Mouse (Mus musculus) cerebellum, adult 8-10 months (tissue): ENCODE results near the gene Sigmar1.

Source experiments
- DNase-seq: peaks from one replicate; pipeline ENCODE4 v3.0.0; 2022

The Sigmar1 gene

DNA sequence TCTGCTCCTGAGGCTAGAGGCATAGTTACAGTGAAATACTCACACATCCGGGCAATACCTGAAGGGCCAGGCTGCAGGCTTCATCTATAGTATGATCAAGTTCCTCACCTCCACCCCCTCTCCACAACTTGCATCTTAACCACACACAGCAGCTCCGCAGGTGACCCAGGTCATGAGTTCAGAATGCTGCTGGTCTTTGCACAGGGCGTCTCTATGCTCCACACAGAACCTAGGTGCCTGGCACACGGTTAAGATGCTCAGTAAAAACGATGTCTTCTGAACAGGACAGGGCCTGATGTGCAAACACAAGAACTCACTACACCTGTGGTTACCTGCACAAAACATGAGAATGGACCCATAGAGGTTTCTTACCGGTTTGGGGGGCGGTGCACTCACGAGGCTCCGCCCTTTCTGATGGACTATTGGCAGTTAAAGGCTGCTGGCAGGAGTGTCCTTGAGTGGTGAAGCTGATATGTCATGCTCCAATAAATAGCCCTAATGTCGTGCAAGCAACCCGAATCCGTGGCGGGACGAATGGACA, 1.1 kb downstream of the Sigmar1 start, which contains the start of gene Galt:
Gene Galt (plus strand): TSS at position 432 of the 541 bp plus-strand sequence.
- no peak for DNase-seq

GRCm38 (mm10) chr4:41745021-41745420, 10.9 kb downstream of the Sigmar1 start:
- DNase-seq = no peak

DNA sequence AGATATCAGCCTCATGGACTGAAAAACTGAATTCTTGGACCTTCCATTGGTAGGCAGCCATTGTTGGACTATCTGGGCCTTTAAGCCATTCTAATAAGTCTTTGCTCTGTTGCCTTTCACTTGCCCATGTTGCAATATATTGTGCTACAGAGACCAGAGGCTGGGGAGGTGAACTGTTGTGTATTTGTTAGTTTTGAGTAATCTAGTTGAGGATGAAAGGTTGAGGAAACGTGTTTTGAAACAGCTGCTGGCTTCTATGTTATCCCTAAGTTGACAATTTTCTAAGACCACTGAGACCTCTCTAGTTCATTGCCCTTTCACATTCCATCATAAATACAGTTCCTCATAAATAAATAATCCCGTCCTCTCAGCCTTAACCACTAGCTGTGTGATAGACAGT, 11.8 kb downstream of the Sigmar1 start:
- no peak for DNase-seq

- DNase-seq = peak; percentile 94
Observed at GRCm38 (mm10) chr4:41741158-41741560, 14.8 kb downstream of the Sigmar1 start.

GRCm38 (mm10) chr4:41740380-41741157, 15.4 kb downstream of the Sigmar1 start:
- DNase-seq = peak; percentile 60

DNA sequence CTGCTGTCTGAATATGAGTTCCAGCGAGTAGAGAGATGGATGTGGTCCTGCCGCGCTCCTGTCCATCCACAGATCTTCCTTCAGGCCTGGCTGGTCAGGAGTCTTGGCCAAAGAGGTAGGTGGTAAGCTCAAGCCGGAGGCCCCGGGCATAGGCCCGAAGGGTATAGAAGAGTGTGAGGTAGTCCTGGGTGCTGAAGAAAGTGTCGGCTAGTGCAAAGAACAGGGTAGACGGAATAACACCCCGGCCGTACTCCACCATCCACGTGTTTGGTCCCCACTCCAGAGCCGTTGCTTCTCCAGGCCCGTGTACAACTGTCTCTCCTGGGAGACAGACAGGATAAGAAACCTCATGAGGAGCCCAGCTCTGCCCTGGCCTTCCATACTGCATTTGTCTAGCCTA, 16.7 kb downstream of the Sigmar1 start:
- no peak for DNase-seq

GRCm38 (mm10) chr4:41738256-41738603, 17.7 kb downstream of the Sigmar1 start:
- DNase-seq = no peak

DNA sequence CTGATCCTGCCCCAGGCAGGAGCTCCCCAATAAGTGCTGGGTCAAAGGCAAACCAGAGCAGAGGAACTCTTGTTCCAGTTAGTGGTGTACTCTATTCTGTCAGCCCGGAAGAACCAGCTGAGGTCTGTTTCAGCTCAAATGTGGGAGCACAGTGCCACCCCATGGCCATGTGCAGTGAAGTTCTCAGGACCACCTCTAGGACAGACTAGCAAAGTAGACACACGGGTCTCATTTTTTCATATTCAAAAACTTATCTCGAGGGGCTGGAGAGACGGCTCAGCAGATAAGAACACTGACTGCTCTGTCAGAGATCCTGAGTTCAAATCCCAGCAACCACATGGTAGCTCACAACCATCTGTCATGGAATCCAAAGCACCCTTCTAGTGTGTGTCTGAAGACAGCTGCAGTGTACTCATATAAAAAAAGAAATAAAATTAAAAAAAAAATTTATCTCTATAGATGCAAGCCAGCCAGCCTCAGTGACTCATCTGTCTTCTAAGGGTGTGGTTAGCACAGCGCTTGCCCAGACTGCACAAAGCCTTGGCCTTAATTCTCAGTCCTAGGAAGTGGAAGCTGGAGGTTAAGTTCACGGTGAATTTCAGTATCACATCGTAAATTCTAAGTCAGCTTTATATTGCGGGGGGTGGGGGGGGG, 18.2 kb downstream of the Sigmar1 start:
- DNase-seq = peak; percentile 63

DNA sequence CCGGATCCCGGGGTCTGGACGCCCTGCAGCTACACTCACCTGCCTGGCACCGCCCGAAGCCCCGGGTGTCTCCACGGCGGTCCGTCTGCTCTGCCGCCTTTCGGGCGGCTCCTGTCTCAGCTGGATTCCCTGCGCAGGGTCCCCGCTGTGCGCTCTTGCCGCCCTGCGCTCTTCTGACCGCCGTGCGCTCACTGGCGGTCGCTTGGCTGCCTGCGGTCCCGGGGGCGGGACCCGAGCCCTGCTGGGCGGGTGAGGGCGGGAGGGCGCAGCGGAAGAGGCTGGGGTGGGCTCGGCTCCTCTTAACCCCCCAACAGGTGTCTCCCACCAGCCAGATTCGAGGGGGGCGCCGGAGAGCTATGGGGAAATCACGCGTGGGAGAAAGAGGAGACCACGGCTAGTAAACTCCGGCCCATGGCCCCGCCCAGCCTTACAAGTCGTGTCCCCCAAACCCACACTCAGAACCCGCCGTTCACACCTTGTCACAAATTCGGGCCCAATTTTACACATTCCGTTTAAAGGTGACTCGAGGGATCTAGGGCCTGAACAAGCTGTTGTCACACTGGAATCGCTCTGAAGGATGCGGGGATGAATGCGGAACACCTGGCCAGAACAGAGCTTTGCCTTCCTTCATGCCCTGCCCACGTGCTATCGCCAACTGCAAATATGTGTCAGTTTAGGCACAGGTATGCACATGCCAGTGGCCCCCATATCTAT, 24.7 kb downstream of the Sigmar1 start, which contains the start of gene Arid3c:
Gene Arid3c (minus strand): TSS at position 91 of the 714 bp plus-strand sequence.
- no peak for DNase-seq

DNA sequence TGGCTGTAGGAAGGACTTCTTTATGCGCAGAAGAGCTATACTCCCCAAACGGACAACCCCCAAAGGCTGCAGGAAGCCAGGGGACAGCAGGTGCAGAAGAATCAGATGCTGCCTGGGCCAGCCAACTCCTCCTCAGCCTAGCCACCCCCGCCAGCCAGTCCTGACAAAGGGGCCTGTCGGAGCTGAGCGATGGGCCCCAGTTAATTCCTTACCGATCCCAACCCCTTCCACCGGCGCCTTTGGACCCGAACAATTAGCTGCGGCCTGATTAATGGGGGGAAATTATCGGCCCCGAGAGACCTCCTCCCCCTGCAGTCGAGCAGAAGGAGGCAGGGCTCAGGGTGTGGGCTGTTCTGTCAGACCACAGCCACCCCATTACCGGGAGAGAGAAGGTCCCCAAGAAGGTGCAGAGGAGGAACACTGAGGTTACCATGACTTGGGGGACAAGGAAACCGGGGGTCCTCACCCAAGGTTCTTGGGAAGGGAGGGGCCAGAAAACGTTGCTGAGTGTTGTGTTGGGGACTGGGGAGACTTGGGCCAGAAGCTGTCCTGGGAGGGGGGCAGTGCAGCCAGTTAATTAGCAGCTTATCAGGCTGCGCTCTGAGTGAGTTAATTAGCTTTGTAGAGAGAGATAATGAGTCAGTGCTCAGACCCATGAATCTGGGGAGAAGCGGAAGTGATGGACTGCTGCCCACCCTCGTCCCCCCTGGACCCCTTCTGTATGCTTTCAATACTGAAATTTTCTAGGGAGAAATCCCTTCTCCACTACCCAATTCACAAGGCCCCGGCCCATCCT, 28.9 kb downstream of the Sigmar1 start:
- no peak for DNase-seq

- peak; percentile 85 for DNase-seq
Observed at GRCm38 (mm10) chr4:41722918-41723351, 33.0 kb downstream of the Sigmar1 start, which contains the start of gene Dctn3. TSS of gene Dctn3 (minus strand) at chr4:41723170.

DNA sequence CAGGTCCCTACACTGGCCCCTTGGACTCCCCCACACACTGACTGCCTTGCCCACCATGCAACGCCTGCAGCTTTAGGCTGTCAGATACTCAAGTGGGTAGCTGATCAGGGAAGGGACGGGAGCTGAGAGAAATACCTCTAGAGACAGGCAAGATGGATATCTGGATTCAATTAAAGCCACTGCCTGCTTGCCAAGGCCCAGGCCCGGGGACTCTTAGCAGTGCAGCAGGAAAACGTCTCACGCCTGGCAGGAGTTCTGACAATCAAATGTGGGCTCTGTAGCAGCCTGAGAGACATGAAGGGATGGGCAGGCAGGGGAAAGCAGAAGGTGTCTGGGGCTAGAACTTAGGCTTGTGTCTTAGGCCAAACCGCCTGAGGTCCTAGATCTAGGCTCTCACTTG, 39.1 kb downstream of the Sigmar1 start:
- no peak for DNase-seq

DNA sequence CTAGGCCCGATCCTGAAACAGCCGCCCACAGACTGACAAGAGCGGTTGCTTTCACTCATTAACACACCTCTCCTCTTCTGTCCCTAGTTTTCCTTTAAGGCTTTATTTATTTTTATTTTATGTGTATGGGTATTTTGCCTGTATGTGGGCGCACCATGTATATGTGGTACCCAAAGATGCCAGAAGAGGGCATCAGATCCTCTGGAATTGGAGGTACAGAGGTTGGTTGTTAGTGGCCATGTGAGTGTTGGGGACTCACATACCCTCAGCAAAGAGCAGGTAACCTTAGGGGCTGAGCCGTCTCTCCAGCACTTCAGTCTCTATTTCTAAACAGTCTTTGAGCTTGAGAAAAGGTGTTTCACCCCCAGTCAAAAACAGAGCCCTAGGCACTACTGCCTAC, 40.4 kb downstream of the Sigmar1 start:
- DNase-seq = no peak

- no peak for DNase-seq
Observed at GRCm38 (mm10) chr4:41715082-41715481, 40.9 kb downstream of the Sigmar1 start.

DNA sequence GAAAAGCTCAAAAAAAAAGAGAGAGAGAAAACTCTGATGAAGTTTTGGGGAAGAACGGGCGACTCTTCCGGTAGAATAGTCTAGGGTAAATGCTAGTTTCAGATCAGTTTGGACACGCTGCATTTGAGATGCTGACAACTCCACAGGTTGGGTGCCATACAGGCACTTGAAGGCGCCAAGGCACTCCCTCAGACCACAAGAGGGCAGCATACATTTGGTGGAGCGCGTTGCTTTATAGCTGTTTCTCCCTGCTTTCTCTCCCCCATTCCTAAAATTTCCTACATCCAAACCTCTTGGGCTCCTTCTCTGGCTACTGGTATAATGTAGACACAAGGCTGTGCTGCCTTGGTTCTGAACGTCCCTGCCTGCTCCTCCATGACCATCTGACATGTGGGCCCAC, 41.7 kb downstream of the Sigmar1 start:
- peak; percentile 73 for DNase-seq

GRCm38 (mm10) chr4:41713197-41714067, 42.5 kb downstream of the Sigmar1 start, which contains the start of gene Rpp25l:
TSS of gene Rpp25l (minus strand) at chr4:41713534.
- peak; percentile 88 for DNase-seq

DNA sequence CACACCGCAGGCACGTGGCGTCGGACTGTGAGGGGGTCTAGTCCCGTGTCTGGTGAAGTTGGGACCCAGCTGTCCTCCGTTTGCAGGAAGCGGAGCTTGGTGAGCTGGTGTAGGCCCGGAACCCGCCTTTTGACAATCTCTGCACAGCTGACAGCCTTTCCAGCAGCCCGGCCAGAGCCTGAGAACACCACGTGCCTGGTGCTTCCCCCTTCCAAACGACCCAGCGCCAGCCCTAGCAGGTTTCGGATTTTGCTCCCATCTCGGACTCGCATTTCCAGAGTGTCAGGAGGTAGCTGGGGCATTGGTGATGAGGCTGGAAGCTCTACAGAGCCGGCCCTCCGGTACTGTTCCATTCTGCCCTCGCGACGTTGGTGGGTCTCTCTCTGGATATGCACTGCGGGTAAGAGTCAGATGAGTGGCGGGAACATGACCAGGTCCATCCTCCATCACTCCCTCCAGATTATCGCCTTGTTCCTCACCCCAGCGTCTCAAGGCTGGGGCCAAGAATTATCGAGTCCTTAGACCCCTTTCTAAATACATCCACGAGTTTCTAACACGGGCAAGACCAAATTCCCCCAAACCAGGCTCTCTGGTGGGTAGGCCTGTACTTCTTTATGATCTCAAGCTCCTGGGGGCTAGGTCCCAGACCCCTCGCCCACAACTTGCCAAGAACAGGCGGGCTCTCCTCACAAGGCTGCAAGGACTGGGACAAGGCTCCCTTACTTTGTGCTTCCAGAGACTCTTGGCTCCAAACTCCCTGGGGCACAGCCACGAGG, 43.3 kb downstream of the Sigmar1 start:
- DNase-seq = no peak

DNA sequence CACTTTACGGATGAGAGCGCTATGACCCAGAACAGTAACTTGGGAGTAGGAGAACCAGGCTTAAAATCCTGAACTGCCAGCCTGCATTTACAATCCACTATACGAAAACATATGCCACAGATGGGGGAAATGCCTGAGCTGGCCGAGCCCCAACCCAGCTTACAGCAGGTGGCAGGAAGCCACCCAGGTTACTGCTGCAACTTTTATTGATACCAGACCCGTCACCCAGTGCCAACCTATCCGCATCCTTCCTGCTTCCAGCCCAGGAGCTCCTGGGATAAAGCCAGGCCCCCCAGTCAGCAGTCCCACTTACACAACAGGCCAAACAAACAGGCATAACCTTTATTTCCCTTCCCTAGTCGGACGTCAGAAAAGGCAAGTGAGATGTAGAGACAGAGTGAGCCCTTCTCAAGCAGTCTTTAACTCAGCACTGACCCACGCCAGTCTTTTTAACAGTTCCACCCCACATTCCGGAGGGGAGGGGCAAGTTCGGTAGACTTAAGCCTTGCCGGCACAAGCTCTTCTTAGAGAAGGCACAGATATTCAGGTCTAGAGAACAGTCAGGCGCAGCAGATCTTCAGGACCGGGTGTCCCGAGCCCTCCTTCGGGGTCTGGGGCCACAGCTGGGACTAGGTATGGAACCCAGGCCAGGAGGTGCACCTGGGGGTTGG, 44.1 kb downstream of the Sigmar1 start:
- DNase-seq = no peak

DNA sequence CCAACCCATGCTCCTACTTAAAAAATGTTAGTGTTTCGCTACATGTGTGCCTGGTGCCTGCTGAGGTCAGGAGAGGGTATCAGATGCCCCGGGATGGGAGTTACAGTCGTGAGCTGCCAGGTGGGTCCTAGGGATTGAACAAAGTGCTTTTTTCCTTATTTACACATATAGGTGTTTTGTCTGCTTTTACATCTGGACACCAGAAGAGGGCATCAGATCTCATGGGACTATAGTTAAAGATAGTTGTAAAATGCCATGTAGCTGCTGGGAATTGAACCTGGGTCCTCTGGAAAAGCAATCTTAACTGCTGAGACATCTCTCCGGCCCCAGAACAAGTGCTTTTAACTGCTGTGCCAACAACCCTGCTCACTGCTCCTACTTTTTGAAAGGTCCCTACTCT, 45.7 kb downstream of the Sigmar1 start:
- no peak for DNase-seq

- peak; percentile 69 for DNase-seq
Observed at GRCm38 (mm10) chr4:41708192-41708745, 47.7 kb downstream of the Sigmar1 start.
